Mouse (Mus musculus): ENCODE measurements around the gene Zc4h2.

Gene Zc4h2

GRCm38 (mm10) chrX:95657804-95658599, at the start of gene Zc4h2:
Zc4h2 (minus strand) TSS chrX:95658509.
- peak; percentile 88 for DNase-seq (ENCODE audit: low spot score)

GRCm38 (mm10) chrX:95687119-95687518, 28.8 kb upstream of the Zc4h2 start:
- DNase-seq (ENCODE audit: low spot score) = peak; percentile 3

GRCm38 (mm10) chrX:95682206-95682605, 23.9 kb upstream of the Zc4h2 start:
- DNase-seq (ENCODE audit: low spot score) = no peak

GRCm38 (mm10) chrX:95658600-95659084, 333 bp upstream of the Zc4h2 start:
- no peak for DNase-seq (ENCODE audit: low spot score)

GRCm38 (mm10) chrX:95600609-95601008, 57.7 kb downstream of the Zc4h2 start:
- peak; percentile 3 for DNase-seq (ENCODE audit: low spot score)

Data from embryo, embryonic 10.5 days (tissue).